Mouse (Mus musculus) heart, embryonic 14.5 days (tissue): ENCODE measurements around the gene Hes1. TPM values are rescaled to one million over a fixed set of nuclear protein-coding genes. Genes with fewer than 3 reads are reported as not detected.
A peak's percentile ranks its signal among the peaks of the same experiment; 100 is the strongest.

Experiments used
- ATAC-seq: fragments of 200-750 bp; cut with Nextera tagmentation; 2 replicates; pipeline ENCODE4 v1.8.0; 2017; ENCODE audit warnings: low read depth, moderate TSS enrichment; ENCODE audit not compliant: insufficient number of reproducible peaks, insufficient read depth, low FRiP score
- H3K27ac ChIP-seq, 2 experiments: fragments of 200-500 bp in 1 of 2; fragments of 300-500 bp in 1 of 2; sonication (generic) in 1 of 2; replicated peaks in 1 of 2; 2 replicates each; pipeline ENCODE4 v1.5.1; 2012 to 2014; ENCODE audit warnings: low read depth in 2 of 2, low read length in 2 of 2, control low read depth in 1 of 2, mild to moderate bottlenecking in 1 of 2, mixed read lengths in 1 of 2; ENCODE audit not compliant: control insufficient read depth in 1 of 2, insufficient read depth in 1 of 2
- H3K27me3 ChIP-seq: fragments of 300-500 bp; sonication (generic); 2 replicates; pipeline ENCODE4 v1.6.1; 2014; ENCODE audit warnings: mild to moderate bottlenecking, low read length, control low read depth; ENCODE audit not compliant: control insufficient read depth, insufficient read depth
- H3K36me3 ChIP-seq: fragments of 300-500 bp; sonication (generic); 2 replicates; pipeline ENCODE4 v1.6.1; 2014; ENCODE audit warnings: mild to moderate bottlenecking, control low read depth, low read length, mixed read lengths; ENCODE audit not compliant: control insufficient read depth, insufficient read depth
- H3K4me1 ChIP-seq, 2 experiments: fragments of 200-500 bp in 1 of 2; fragments of 300-500 bp in 1 of 2; sonication (generic) in 1 of 2; 2 replicates each; pipeline ENCODE4 v1.6.1; 2012 to 2014; ENCODE audit warnings: low read length in 2 of 2, control low read depth in 1 of 2, mixed read lengths in 1 of 2; ENCODE audit not compliant: control insufficient read depth in 2 of 2, insufficient read depth in 2 of 2
- H3K4me2 ChIP-seq: fragments of 300-500 bp; sonication (generic); 2 replicates; pipeline ENCODE4 v1.6.1; 2014; ENCODE audit warnings: mild to moderate bottlenecking, low read length
- H3K4me3 ChIP-seq, 2 experiments: fragments of 200-500 bp in 1 of 2; fragments of 300-500 bp in 1 of 2; sonication (generic) in 1 of 2; 2 replicates each; pipeline ENCODE4 v1.5.1; 2012 to 2014; ENCODE audit warnings: low read length in 2 of 2, mild to moderate bottlenecking in 2 of 2, control low read depth in 1 of 2, low read depth in 1 of 2, moderate library complexity in 1 of 2; ENCODE audit not compliant: control insufficient read depth in 1 of 2, insufficient read depth in 1 of 2
- H3K9ac ChIP-seq: fragments of 300-500 bp; sonication (generic); 2 replicates; pipeline ENCODE4 v1.6.1; 2014; ENCODE audit warnings: mild to moderate bottlenecking, low read length
- H3K9me3 ChIP-seq: fragments of 300-500 bp; sonication (generic); 2 replicates; pipeline ENCODE4 v1.6.1; 2016; ENCODE audit warnings: low read length, control low read depth; ENCODE audit not compliant: control insufficient read depth
- WGBS: fragments of 180-500 bp; shearing (Covaris S2); extraction: QIAGEN DNeasy Blood & Tissue Kit; methylation state at CpG from one replicate; pipeline ENCODE4 v1.1.7; 2014; 5-methylcytosine and 5-hydroxymethylcytosine counted together
- polyA plus RNA-seq: library from polyadenylated mRNA; unstranded; fragments of >200 nt; fragmentation: Nextera tagmentation; extraction: Ambion mirVana; gene quantifications from 2 replicates; pipeline ENCODE4 v1.2.1, GENCODE M21; 2014

The Hes1 gene
- polyA plus RNA-seq, 1 experiment from 2014 or later: 25.4 TPM

DNA sequence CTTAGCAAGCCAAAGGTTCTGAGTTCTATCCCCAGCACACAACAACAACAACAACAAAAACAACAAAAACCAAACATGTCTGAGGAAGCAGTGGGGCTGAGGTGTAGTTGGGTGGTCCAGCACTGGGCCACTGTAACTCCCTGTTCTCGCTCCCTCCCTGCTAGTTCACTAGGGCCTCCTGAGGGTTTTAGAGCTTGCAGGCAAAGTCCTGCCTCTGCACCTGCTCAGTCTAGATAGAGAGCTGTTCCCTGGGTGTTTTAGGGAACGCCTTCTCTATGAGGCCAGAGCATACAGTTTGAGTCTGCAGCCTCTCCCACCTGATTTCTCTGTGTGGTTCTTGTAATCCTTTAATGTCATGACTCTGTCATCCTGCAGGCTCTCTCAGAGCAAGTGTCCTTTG is 11.9 kb upstream of the Hes1 start:
- Histone ChIP-seq H3K9ac (no peak overlapping the region), H3K27me3 (peaks cover 4% of the 10 kb centered on the region; the same call in 1 of the 2 replicates), H3K9me3 (no peaks in the 10 kb centered on the region), H3K4me3 (no peak overlapping the region), H3K4me1 (peaks cover 10 to 15% of the 10 kb centered on the region in 2 experiments), H3K36me3 (no peaks in the 10 kb centered on the region), H3K4me2 (no peak overlapping the region), H3K27ac (no peak overlapping the region)
- ATAC-seq: no peak
- WGBS: 73% methylated on average over 2 of the region's 2 CpGs

DNA sequence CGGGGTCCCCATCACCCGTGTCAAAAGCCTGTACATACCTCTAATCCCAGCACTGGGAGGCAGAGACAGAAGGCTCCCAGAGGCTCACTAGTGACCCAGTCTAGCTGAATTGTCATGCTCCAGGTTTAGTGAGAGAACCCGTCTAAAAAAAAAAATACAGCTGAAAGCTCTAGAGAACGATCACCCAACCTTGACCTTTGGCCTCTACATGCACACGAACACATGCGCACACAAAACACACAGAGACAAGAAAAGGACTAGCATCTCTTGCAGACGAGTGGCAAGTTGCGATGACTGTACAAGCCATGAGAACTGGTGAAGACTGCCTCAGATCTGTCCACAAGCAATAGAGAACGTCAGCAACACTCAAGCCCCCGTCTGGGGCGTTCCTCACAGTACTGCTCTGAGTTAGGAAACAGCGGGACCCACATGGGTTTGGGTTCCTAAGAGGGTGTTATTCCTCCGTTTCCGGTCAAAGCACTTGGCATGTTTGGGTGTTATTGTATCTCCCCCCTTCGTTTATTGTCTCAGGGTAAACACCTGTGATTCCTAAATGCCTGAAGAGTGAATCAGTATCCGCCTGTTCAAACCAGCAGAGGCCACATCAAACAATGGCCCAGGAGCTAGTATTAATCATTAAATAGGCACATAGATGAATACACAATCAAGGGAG is 11.2 kb upstream of the Hes1 start:
- Histone ChIP-seq H3K4me2 (no peak overlapping the region), H3K4me1 (peaks cover 8 to 20% of the 10 kb centered on the region in 2 experiments), H3K27ac (no peak overlapping the region), H3K27me3 (peaks cover 4% of the 10 kb centered on the region; the same call in 1 of the 2 replicates), H3K4me3 (no peak overlapping the region), H3K9me3 (no peaks in the 10 kb centered on the region), H3K36me3 (no peaks in the 10 kb centered on the region), H3K9ac (no peak overlapping the region)
- WGBS: 62% methylated on average over 16 of the region's 16 CpGs
- ATAC-seq: no peak

DNA sequence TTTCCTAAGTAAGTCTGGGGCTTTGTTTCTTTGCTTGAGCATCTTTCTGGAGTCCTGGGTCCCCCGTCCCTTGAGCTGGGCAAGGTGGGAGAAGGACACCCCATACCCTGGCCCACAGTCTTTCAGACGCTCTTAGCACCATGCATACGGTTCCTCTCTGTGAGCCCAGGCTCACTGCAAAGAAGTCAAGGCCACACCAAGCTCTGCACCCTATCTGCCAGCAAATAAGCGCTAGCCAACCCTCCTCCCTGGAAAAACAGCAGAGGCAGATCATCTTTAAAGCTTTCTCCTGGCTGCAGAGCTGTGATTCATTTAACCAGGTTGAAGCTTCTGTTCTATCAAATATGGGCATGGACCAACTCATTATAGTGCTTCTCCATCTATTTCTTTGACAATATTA is 9.6 kb upstream of the Hes1 start:
- WGBS: 82% methylated on average over 4 of the region's 4 CpGs
- H3K27me3 ChIP-seq: peaks cover 4% of the 10 kb centered on the region; the same call in 1 of the 2 replicates
- no peak for ATAC-seq
- H3K4me3 ChIP-seq: no peak overlapping the region
- no peak overlapping the region for H3K4me2 ChIP-seq
- H3K9ac ChIP-seq: no peak overlapping the region
- peaks cover 22 to 35% of the 10 kb centered on the region in 2 experiments for H3K4me1 ChIP-seq
- no peak overlapping the region for H3K27ac ChIP-seq
- no peaks in the 10 kb centered on the region for H3K36me3 ChIP-seq
- no peaks in the 10 kb centered on the region for H3K9me3 ChIP-seq

- H3K9ac ChIP-seq: no peak overlapping the region
- peaks cover 29 to 43% of the 10 kb centered on the region in 2 experiments for H3K4me1 ChIP-seq
- no peak overlapping the region for H3K27ac ChIP-seq
- 67% methylated on average over 10 of the region's 10 CpGs for WGBS
- H3K36me3 ChIP-seq: no peaks in the 10 kb centered on the region
- no peaks in the 10 kb centered on the region for H3K9me3 ChIP-seq
- no peak for ATAC-seq
- no peak overlapping the region for H3K4me2 ChIP-seq
- peaks cover 4% of the 10 kb centered on the region; the same call in 1 of the 2 replicates for H3K27me3 ChIP-seq
- no peak overlapping the region for H3K4me3 ChIP-seq
Observed at GRCm38 (mm10) chr16:30055361-30055889, 8.8 kb upstream of the Hes1 start.

- no peak overlapping the region for H3K4me2 ChIP-seq
- no peak overlapping the region for H3K27ac ChIP-seq
- no peak overlapping the region for H3K9ac ChIP-seq
- no peak overlapping the region for H3K4me3 ChIP-seq
- peaks cover 34 to 48% of the 10 kb centered on the region in 2 experiments for H3K4me1 ChIP-seq
- no peaks in the 10 kb centered on the region for H3K9me3 ChIP-seq
- peaks cover 4% of the 10 kb centered on the region; the same call in 1 of the 2 replicates for H3K27me3 ChIP-seq
- no peak for ATAC-seq
- WGBS: 84% methylated on average over 7 of the region's 7 CpGs
- no peaks in the 10 kb centered on the region for H3K36me3 ChIP-seq
Observed at GRCm38 (mm10) chr16:30055927-30056326, 8.3 kb upstream of the Hes1 start.

GRCm38 (mm10) chr16:30056906-30057305 is 7.3 kb upstream of the Hes1 start:
- H3K36me3 ChIP-seq: no peaks in the 10 kb centered on the region
- H3K27me3 ChIP-seq: peaks cover 4% of the 10 kb centered on the region; the same call in 1 of the 2 replicates
- no peak overlapping the region for H3K9ac ChIP-seq
- peak overlapping the region; percentile 45 to 64 for H3K27ac ChIP-seq
- no peak overlapping the region for H3K4me3 ChIP-seq
- H3K4me1 ChIP-seq: peaks cover 38 to 55% of the 10 kb centered on the region in 2 experiments
- no peak overlapping the region for H3K4me2 ChIP-seq
- H3K9me3 ChIP-seq: no peaks in the 10 kb centered on the region
- ATAC-seq: peak; percentile 42; the same call in 1 of the 2 replicates
- WGBS: 60% methylated on average over 2 of the region's 2 CpGs

DNA sequence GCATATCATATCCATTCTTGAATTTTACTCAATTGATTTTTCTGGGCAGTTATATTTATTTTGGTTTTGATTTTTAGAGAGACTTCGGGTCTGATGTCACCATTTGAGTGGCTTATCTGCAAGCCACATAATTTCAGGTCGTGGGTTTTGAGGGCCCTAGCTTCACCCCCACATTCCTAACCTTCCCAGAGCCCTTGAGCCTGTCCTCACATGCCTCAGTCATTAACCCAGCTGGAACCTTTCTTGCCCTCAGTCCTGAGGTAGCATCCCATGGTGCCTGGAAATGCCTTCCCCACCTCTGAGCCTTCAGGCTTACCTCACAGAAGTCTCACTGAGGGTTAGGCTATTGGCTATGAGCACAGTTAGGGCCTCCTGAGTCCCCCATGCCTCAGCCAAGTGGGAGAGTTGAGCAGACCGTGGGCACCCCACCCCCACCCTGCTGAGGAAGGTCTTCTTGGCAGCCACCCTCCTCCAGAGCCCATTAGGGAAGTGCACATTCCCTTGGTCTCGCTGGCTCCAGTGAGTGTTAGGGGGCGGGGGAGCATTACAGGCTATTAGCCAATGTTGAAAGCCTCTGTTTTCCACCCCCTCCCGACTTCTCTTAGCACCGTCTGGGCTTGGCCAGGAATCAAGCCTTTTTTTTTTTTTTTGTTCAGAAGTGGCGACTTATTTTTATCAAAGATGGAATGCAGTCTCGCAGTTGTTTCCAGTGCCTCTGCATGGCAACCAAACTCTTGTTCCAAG is 5.0 kb upstream of the Hes1 start:
- ATAC-seq: peak; percentile 64

More for the DNA sequence above, 5.0 kb upstream of the Hes1 start:
- H3K9me3 ChIP-seq: no peaks in the 10 kb centered on the region
- H3K4me2 ChIP-seq: peak overlapping the region; percentile 47
- 5% methylated on average over 9 of the region's 9 CpGs for WGBS
- H3K27me3 ChIP-seq: no peaks in the 10 kb centered on the region; the same call in 1 of the 2 replicates
- H3K9ac ChIP-seq: peak overlapping the region; percentile 39; the same call in 1 of the 2 replicates
- no peak overlapping the region for H3K4me3 ChIP-seq
- no peaks in the 10 kb centered on the region for H3K36me3 ChIP-seq
- peaks cover 47 to 66% of the 10 kb centered on the region in 2 experiments for H3K4me1 ChIP-seq
- peak overlapping the region; percentile 91 for H3K27ac ChIP-seq
